Mouse (Mus musculus): ENCODE measurements at regions not wholly inside any gene's neighbourhood (a gene's known extent, or its start where the extent isn't known, plus 50 kb on each side); places are given as distances from the start of the nearest gene placed in this dataset.

DNA sequence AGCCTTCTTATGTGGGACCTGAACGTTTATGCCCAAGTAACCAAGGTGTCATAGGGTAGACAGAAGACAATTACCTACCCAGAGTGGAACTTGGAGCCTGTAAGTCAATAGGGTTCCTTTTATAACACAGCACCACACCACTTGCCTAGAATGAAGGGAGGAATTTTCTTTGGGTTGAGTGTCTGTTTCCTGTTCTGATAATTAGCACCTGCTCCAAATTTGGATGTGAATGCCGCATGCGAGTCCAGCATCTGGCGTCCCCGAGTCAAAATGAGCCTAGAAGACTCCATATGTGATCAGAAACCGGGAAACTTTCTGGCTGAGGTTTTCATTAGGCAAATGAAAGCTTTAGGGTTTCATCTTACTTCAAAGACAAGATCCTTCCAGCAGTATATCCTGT, 653.7 kb downstream of the Adgrl2 start:
- no peak for DNase-seq (ENCODE audit: low spot score)

DNA sequence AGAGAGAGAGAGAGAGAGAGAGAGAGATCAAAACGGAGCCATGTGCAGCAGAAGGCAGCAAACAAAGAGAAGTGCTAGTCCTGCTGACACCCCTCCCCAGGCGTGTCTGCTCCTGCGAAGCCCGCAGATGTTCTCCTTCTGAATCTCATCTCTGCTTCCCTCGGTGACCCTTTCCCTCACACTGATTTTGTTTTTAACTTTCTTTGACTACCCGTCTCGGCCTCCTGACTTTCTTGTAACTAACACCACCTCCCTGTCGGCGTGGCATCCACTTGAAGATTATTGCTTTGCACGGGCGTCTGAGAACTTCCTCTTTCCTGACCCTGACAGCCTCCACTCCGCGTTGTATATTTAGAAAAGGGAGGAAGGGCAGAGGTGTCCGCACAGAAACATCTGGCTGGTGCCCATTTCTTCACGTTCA, 654.3 kb downstream of the Adgrl2 start:
- peak; percentile 24 for DNase-seq (ENCODE audit: low spot score)

DNA sequence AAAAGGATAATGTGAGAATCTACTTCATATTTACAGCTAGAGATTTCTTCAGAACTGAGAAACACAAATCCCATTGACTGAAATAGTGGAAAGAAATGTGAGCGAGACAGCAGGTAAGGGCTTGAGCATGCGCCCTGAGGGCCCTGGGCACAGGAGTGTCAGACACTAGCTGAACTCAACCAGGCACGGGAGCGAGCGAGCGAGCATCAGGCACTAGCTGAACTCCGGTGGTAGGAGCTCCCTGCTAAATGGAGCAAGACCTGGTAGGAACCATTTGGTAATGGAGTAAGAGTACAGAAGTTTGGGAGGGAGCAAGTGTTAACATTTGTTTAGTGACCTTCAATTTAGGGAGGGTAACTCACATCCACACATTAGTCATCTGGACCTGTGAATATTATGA, 654.7 kb downstream of the Adgrl2 start:
- DNase-seq (ENCODE audit: low spot score) = no peak

DNA sequence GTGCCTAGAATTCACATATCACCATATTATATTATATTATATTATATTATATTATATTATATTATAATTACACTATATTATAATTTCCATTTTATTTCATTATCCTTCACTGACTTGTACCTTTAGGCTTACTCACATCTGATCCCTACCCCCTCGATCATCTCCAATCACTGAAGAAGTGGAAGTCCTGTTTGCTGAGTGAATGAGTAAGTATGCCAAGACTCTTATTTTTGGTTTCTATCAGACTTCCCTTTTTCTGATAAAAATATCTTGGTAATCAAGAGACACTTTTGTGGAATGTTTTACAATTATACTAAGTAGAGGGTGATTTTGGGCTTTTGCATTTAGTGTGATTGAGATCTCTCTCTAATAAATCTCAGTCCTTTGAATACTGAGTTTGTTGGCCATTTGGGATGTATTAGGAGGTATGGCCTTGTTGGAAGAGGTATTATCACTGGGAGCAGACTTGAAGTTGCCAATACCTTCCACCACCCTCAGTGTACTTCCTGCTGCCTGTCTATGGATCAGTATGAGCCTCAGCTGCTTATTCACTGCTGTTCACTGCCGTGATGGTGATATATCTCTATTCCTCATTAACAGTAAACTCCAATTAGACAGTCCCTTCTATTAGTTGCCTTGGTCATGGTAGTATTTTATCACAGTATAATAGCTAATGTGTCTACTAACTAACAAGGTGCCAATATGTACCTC, 665.3 kb downstream of the Adgrl2 start:
- no peak for DNase-seq (ENCODE audit: low spot score)

DNA sequence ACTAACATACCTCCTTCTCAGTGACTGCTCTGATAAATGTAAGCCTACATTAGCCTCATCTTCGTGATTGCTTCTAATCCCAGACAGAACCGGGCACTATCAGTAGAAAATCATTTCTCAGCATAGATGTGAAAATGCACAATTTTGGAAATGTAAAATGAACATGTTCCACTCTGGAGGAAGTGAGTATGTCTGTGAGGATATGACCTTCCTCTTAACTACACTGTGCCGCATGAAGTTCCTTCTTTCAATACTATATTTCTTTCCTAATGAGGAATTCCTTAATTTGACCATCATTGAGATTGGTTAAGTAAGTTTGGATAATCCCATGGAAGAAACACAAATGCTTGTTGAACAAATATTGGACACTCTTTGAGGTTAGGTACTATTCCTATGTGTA, 668.5 kb downstream of the Adgrl2 start:
- no peak for DNase-seq (ENCODE audit: low spot score)

DNA sequence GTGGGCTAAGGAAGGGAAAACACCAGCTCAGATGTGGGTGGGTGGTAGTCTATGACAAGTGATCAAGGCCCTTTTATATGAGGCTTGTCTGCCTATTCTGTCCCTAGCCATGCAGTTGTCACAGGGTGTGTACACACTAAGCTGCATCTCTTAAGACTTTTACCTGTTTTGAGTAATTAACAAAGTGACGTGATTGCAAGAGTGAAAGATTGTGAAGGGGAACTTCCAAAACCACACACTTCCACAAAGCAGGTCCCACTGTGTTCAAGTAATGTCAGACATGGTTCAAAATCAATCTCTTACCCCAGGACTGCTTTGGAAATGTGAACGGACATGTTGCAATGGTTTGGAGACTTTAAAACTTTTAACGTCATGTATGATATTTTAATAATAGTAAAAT, 674.2 kb downstream of the Adgrl2 start:
- no peak for DNase-seq (ENCODE audit: low spot score)

DNA sequence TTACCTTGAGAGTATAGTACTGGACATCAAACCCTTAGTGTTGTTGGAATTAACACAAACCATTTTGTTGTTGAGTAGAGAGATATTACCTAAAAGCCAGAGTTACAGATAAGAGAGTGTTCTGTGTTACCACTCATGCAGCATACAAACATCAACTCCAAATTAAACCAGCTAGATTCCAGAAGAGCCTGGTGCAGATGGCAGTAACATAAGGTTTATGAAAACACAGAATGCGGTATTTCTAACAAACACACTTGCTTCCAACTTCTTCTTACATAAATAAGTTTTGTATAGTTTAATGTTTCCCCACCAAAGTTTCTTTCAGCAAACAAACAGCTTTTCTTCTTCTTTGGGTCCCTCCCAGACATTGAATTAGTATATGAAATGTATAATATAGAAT, 675.1 kb downstream of the Adgrl2 start:
- no peak for DNase-seq (ENCODE audit: low spot score)

DNA sequence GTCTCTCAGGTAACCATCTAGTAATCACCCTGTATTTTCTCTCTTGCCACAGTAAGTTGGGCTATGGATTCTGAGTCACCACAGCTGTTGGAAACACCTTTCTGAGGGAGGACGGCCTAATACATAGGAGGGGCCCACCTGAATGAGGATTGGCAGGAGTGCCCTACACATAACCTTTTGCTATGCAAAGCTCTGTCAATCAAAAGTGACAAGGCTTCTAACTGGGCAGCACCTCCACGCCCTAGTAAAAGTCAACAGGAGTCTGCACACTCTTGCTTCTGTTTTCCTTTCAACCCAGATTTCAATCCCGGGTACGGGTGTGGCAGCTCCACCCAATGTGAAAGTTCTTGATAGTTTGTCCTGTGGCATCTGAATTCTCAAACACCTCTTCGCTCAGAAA, 694.8 kb downstream of the Adgrl2 start:
- no peak for DNase-seq (ENCODE audit: low spot score)

DNA sequence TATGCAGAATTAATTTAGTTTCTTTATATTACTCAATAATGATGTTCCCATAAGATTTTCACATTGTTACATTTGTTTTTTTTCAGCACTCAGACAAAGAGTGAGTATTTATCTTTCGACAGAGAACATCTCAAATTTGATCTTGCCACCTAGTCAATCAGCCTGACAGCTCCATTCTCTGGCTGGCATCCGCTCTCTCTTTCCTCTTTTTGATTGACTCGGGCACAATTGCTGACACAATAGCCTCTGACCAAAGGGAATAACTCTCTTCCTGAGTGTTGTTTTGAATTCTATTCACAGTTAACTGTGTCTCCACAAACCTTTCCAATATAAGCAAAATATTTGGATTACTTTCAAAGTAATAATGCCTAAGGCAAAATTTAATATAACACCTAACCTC, 711.4 kb downstream of the Adgrl2 start:
- no peak for DNase-seq (ENCODE audit: low spot score)

DNA sequence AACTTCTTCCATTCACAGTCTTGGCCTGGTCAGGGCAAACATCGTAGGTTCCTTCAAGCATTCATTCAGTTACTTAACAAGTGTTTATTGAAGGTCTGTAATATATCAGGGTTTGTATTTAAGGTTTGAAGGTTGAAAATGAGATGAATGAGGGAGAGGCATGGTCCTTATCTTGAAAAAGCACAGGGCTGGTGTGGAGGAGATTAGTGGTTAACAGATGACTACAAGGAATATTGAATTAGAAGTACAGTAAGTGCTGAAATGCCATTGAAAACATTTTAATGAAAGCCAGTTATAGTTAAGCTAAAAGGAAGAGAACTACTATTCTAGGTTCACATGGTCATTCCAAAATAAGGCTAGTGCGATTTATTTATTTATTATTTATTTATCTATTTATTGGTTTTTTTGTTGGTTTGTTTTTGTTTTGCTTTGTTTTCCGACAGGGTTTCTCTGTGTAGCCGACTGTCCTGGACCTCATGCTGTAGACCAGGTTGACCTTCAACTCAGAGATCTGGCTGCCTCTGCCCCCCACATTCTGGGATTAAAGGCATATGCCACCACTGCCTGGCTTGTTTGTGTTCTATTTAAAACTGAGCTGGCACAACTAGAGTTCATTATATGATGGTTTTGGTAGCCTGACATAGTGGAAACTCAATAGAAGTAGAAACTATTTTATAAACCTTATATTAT, 718.1 kb downstream of the Adgrl2 start:
- DNase-seq (ENCODE audit: low spot score) = no peak

DNA sequence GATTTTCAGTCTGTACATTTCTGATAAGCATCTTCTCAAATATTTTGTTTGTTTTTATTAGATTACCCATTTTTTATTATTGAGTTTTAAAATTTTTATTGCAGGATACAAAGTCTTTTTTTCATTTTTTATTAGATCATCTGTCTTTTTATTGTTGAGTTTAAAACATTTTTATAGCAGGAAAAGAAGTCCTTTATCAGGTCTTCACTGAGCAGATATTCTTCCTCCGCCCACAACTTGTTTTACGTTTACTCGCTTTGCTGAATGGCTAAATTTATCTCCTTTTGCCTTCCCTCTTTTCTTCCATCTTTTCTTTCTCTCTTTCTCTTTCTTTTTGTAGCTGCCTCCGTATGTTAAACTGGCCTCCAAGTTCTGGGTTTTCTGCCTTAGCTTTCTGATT, 721.5 kb downstream of the Adgrl2 start:
- no peak for DNase-seq (ENCODE audit: low spot score)

DNA sequence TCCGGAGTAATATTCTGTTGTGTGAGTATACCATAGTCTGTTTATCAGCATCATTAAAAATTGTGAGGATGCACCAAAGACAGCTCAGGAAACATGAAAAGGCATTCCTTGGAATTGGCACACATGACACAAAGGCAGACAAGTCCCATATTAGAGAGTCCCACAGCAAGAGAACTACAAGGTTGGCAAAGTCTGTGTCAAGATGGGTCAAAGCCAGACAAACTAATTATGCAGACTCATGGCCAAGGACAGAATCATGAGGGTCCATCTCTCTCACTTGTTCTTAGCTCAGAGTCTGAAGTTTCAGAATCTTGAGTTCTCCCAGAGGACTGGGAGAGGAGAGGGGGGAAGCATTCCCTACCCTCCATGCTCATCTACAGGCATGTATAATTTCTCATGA, 731.1 kb downstream of the Adgrl2 start:
- DNase-seq (ENCODE audit: low spot score) = no peak

DNA sequence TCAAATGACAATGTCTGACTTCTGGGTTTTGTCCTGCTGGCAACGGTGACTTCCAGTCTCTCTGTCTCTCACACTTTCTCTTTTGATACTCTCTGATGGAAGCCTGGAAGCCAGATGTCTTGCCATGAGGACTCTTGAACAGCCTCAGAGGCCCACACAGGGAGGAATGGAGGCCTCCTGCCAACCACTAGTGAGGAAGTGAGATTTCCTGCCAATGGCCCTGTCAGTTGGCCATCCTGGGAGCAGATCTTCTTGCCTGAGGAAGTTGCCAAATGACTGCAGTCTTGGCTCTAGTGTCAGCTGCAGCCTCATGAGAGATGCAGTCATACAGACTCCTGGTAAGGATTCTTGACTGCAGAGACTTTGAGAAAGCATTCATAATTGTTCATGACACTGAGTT, 741.7 kb downstream of the Adgrl2 start:
- peak; percentile 76 for DNase-seq (ENCODE audit: low spot score)

DNA sequence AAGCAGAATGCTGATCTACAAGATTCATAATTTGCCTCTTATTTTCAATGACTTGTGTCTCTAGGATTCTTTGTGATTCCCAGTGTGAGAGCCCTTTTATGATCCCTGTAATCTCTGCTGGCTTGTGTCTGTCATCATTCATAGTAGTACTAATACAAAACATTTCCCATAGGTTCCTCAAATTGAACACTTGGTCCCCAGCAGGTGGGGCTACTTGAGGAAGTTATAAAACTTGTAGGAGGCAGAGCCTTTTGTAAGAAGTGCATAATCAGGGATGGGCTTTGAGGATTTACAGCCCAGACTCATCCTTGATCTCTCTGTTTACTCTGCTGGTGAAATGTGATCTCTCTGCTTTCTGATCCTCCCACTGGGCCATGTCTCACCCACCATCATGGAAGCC, 743.6 kb downstream of the Adgrl2 start:
- no peak for DNase-seq (ENCODE audit: low spot score)

DNA sequence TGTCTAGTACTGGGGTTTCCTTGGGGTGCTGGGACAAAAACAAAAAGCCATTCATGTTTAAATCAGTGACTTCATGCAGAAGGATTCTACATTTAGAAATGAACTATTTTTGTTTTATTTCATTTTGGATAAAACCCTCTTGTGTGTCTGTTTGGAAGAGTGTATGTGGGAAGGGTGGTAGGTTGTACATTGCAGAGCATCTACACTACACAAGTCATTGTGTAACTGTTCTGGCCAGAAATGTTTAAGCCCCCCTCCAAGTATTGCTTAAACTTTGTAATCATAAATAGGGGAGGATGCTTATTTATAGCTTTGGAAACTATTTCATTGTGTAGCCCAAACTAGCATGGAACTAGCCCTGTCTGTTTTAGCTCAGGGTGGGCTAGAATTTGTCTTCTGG, 752.3 kb downstream of the Adgrl2 start:
- no peak for DNase-seq (ENCODE audit: low spot score)

DNA sequence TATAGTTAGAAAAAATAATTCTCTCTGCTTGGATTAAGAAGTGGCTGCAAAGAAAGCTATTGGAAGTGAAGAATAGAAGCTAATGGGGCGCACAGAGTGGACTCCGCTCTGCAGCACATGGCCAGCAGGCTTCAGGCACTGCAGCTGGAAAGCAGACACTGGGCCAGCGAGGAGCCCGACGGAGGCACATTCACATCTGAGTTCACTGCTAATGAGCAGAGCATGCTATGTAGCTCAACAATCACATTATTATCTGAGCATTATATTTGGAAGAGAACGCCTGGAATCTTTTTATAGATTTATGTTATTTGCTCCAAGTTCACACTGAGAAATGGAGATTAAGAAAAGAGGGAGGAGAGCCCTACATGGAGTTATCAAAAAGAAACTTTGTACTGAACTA, 752.8 kb downstream of the Adgrl2 start:
- no peak for DNase-seq (ENCODE audit: low spot score)

DNA sequence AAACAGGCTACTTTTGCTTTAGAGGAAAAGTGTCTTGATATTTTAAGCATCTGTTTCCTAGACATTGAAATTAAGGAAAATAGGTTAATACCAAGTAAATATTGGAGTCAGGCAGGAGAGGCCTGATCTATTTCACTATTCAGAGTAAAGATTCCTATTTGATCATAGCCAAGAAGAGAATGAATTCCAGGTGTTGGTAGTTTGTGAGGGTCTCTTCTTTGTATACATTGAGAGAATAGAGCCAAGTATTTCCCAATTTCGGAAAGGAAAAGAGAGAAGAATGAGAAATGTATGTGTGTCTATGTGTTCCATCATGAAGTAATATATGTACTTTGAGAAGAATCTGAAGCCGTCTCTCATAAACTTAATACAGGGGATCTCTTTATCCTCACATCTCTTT, 756.7 kb downstream of the Adgrl2 start:
- no peak for DNase-seq (ENCODE audit: low spot score)

DNA sequence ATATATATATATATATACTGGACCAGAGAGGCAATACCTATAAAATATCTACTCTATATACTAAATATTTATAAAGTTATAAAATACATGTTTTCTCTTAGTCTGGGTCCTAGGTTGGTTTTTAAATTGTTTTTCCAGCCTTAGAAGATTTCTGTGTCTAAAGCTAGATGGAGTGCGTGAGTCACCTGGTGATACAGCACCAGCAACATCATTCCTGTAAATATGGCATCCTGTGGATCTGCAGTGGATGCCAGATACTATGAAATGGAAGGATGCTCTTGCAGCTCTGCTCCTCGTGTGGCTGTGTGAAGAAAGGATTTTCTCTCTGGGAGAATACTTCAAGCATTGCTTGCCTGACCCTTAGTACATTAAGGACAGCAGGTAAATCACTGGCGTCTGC, 761.2 kb downstream of the Adgrl2 start:
- no peak for DNase-seq (ENCODE audit: low spot score)

DNA sequence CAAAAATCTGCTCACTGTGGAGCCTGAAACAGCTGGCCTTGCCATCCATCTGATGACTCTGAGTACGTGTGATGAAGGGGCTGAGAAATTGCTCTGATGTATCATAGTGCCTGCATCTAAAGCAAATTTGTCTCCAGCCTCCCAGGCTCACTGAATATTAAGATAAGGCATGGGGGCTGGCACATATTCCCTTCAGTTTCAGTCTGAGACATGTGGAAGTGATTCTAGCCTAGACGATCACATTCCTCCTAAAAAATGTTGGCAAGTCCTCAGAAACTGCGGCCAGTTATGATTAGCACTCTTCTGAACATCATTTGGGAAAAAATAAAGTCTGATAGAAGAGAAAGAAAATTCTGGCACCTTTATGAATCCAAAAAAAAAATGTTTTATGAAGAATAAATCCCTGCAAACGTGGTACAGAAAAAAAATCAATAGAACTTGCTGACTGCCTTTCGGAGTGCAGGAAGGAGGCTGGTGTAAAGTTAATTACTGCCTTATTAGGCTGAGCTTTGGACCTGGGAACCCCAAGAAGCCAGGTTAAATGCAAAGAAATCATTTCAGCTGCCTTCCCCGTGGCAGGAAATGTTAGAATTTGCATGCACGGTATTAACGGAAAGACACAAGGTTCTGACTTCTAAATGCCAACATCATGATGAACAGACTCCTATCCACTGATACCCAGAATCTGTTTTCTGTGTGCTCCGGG, 762.2 kb downstream of the Adgrl2 start:
- no peak for DNase-seq (ENCODE audit: low spot score)

DNA sequence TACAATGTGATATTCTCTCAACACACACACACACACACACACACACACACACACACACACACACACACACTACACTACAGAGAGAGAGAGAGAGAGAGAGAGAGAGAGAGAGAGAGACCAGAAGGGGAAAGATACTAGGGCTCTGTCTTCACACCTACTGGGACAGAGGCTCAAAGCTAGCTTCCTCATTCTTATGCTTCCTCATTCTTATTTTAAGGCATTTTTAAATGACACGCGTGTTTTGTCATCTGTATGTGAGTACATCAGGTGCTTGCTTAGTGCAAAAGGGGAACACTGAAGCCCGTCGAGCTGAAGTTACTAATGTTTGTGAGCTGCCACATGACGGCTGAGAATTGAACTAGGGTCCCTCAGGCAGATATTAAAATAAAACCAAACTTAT, 769.5 kb downstream of the Adgrl2 start:
- DNase-seq (ENCODE audit: low spot score) = no peak

DNA sequence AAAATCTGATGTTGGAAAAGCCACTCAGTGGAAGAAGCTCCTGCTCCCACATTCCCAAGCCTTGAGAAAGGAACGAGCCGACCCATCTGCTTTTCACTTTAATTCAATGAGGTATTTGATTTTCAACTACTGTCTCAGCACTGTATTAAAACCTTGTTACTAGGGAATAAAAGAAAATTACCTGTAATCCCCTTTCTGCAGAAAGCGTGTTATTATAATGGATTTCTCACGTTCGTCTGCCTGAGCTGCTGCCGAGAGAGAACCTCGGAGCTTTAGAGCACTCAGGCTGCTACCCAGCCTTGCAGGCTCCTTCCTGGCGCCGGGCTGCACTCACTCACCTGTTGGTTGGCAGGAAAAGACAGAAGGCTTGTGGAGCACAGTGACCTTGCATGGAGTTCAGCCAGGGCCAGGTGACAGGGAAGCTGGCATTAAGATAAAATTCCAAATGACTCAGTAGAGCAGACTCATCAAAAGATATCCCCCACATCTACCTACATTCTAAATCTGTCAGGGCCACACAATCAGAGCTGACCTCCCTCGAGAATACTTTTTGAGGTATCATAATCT, 770.2 kb downstream of the Adgrl2 start:
- DNase-seq (ENCODE audit: low spot score) = no peak

DNA sequence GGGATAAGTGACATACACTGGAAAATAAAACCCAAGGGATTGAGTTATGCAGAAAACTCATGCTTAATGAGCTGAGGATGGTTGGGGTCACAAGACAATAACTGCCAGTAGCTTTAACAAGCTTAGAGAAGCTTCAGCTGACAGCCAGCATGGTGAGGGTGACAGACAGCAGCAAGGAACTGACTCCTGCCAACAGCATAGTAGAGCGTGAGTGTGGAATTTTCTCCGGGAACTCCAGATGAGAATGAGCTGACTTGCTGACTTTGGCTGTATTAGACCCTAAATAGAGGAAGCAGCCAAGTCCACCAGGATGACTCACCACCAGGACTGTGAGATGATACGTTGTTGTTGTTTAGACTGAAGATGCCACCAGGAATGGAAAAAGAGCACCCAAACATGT, 788.2 kb downstream of the Adgrl2 start:
- DNase-seq (ENCODE audit: low spot score) = no peak

DNA sequence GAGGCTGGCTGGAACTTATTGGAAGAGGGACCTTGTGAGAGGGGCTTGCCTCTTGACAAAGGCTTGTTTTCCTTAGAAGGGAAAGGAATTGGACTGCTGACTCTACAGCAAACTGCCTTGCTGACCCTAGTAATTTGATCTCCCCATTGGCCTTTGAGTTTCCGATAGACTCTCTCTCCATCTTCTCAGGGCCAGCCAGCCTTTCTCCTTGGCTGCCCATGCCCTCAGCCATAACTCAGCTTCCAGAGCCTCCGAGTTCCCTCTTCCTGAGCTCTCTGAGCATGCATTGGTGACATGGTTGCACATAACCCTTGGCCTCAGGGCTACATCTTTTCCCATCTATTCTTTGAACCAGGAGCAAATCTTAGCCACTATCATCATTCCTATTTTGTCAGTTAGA, 803.7 kb downstream of the Adgrl2 start:
- DNase-seq (ENCODE audit: low spot score) = no peak

Data from heart, adult 8-10 months (tissue).